Mouse (Mus musculus): ENCODE results near the gene Gdf2. TPM values are rescaled to one million over a fixed set of nuclear protein-coding genes. Genes with fewer than 3 reads are reported as not detected.

The Gdf2 gene
- polyA plus RNA-seq, 1 experiment from 2014 or later, result not detected

Other genes starting within 250 kb of the Gdf2 start
- 34.2 and 35.8 TPM in 2 replicates for gene Gdf10, start 17.5 kb upstream of the Gdf2 start, polyA plus RNA-seq (2014; fragmentation: Nextera tagmentation; extraction: Ambion mirVana)
- gene Rbp3, start 13.0 kb downstream of the Gdf2 start, polyA plus RNA-seq (2014; fragmentation: Nextera tagmentation; extraction: Ambion mirVana), result not detected in 2 replicates
- 0.13 and 0.14 TPM in 2 replicates for gene Zfp488, start 37.7 kb downstream of the Gdf2 start, polyA plus RNA-seq (2014; fragmentation: Nextera tagmentation; extraction: Ambion mirVana)
- not detected in 2 replicates for gene Gm30083, start 74.1 kb downstream of the Gdf2 start, polyA plus RNA-seq (2014; fragmentation: Nextera tagmentation; extraction: Ambion mirVana)
- gene Gm5460, start 75.7 kb downstream of the Gdf2 start, polyA plus RNA-seq (2014; fragmentation: Nextera tagmentation; extraction: Ambion mirVana), result not detected in 2 replicates
- gene Antxrl, start 111.7 kb downstream of the Gdf2 start, polyA plus RNA-seq (2014; fragmentation: Nextera tagmentation; extraction: Ambion mirVana), result not detected in 2 replicates
- gene Anxa8, start 144.9 kb downstream of the Gdf2 start, polyA plus RNA-seq (2014; fragmentation: Nextera tagmentation; extraction: Ambion mirVana), result 25.3 and 34.6 TPM in 2 replicates
- gene A630023A22Rik, start 161.7 kb downstream of the Gdf2 start, polyA plus RNA-seq (2014; fragmentation: Nextera tagmentation; extraction: Ambion mirVana), result not detected in 2 replicates
- 0.26 TPM in 1 of 2 replicates, not detected in the other for gene Npy4r, start 211.4 kb downstream of the Gdf2 start, polyA plus RNA-seq (2014; fragmentation: Nextera tagmentation; extraction: Ambion mirVana)